In genomic region chr11:20872911-20873310, GRCm38 (mm10) we compare ENCODE assay signal across 12 mouse cellular contexts. TPM values are rescaled to one million over a fixed set of nuclear protein-coding genes. Genes with fewer than 3 reads are reported as not detected.
DNase-seq lines count a peak whose midpoint lies in the region; ATAC-seq lines count a peak whose summit lies in the region.
"Had no signal": no experiment of that assay in that cellular context is flagged by ENCODE, and none has a peak within 500 bp of the region (broad histone marks: within the 10 kb centered on the region; RNA-seq: fewer than 3 reads in every experiment).

No protein-coding gene starts in this region.

- H3K4me3 ChIP-seq in heart, embryonic 11.5 days (ENCODE audit: low read depth, low read length): no peak overlapping the region
- H3K4me3 ChIP-seq in forebrain, embryonic 10.5 days: no peak overlapping the region
- H3K4me3 ChIP-seq: liver, embryonic 13.5 days had no signal

- H3K27me3 ChIP-seq in heart, embryonic 11.5 days (ENCODE audit: control insufficient read depth, insufficient read depth, low read length): no peaks in the 10 kb centered on the region
- H3K27me3 ChIP-seq in forebrain, embryonic 10.5 days (ENCODE audit: poor library complexity, severe bottlenecking): no peaks in the 10 kb centered on the region

- WGBS in heart, embryonic 11.5 days (ENCODE audit: insufficient replicate concordance): 35% methylated on average over 7 of the region's 7 CpGs
- 92% methylated on average over 7 of the region's 7 CpGs for WGBS in forebrain, embryonic 10.5 days

- no peaks in the 10 kb centered on the region for H3K36me3 ChIP-seq in heart, embryonic 11.5 days (ENCODE audit: control insufficient read depth, insufficient read depth, low read length)
- H3K36me3 ChIP-seq in forebrain, embryonic 10.5 days (replicated peaks): no peaks in the 10 kb centered on the region
- H3K36me3 ChIP-seq: liver, embryonic 13.5 days had no signal

- no peaks in the 10 kb centered on the region for H3K9me3 ChIP-seq in heart, embryonic 11.5 days (replicated peaks; ENCODE audit: control insufficient read depth, low read length)
- no peaks in the 10 kb centered on the region for H3K9me3 ChIP-seq in forebrain, embryonic 10.5 days
- H3K9me3 ChIP-seq: liver, embryonic 13.5 days had no signal

- peaks cover 5% of the 10 kb centered on the region for H3K4me1 ChIP-seq in heart, embryonic 11.5 days (ENCODE audit: control insufficient read depth, insufficient read depth, low read length)
- no peaks in the 10 kb centered on the region for H3K4me1 ChIP-seq in forebrain, embryonic 10.5 days

- H3K4me2 ChIP-seq in heart, embryonic 11.5 days: no peak overlapping the region
- H3K4me2 ChIP-seq: liver, embryonic 13.5 days had no signal

- H3K27ac ChIP-seq in heart, embryonic 11.5 days (ENCODE audit: low read depth, low read length): no peak overlapping the region
- no peak overlapping the region for H3K27ac ChIP-seq in forebrain, embryonic 10.5 days
- H3K27ac ChIP-seq: hindbrain, postnatal 0 days; liver, embryonic 13.5 days had no signal

- DNase-seq in heart, adult 11 months: peak; percentile 98
- DNase-seq in adrenal gland, adult 8-10 months: peak; percentile 79
- DNase-seq in heart, adult 18-20 months: peak; percentile 74 to 81
- peak; percentile 48 to 62 for DNase-seq in heart, postnatal 36 days
- no peak for DNase-seq in thymus, postnatal 4 days
- DNase-seq in forebrain, embryonic 10.5 days (ENCODE audit: extremely low spot score, low spot score): no peak
- DNase-seq in thymus, postnatal 10 days (ENCODE audit: low spot score in 2 of 2): no peak
- DNase-seq: B cell, adult 2 months; kidney, postnatal 10 days; liver, embryonic 13.5 days had no signal

- no peak for ATAC-seq in heart, embryonic 11.5 days (replicated peaks; ENCODE audit: insufficient number of reproducible peaks, low FRiP score, low TSS enrichment)
- ATAC-seq: hindbrain, postnatal 0 days had no signal

- intact Hi-C loops in heart, postnatal 36 days (cut with DNase I): loop anchor here (5.0 kb wide), 1 partner anchor 41 kb away; the partner anchor contains the start of gene Lgalsl

- H3K9ac ChIP-seq in heart, embryonic 11.5 days (ENCODE audit: low read depth, low read length): no peak overlapping the region
- H3K9ac ChIP-seq: liver, embryonic 13.5 days had no signal

RNA-seq across cellular contexts. Expression of gene Lgalsl, which starts 42.1 kb away (rescaled TPM):
- polyA plus RNA-seq in heart, embryonic 11.5 days (2014; fragmentation: Nextera tagmentation; extraction: Ambion mirVana): 39.1 and 45.7 TPM in 2 replicates
- total RNA-seq in adrenal gland, adult 8-10 months (2022): 10 to 100 TPM; 27.3 to 32.7 (median 30.3) TPM
- 10 to 100 TPM; 31.4 to 33.2 TPM for total RNA-seq in heart, adult 18-20 months (2021)
- total RNA-seq in heart, postnatal 36 days (2021): 10 to 100 TPM; 31.1 to 38.4 TPM
- polyA plus RNA-seq in forebrain, embryonic 10.5 days (2016; fragmentation: Nextera tagmentation; extraction: Ambion mirVana): 26.5 and 27.2 TPM in 2 replicates

Comparison
In these comparisons a context has a peak if more than half of its experiments do, and no peak if none do; other contexts are left out.
1. DNase-seq: peak in heart, adult 11 months (single experiment), adrenal gland, adult 8-10 months (single experiment), heart, adult 18-20 months (2 of 2) and heart, postnatal 36 days (2 of 2); none in thymus, postnatal 4 days (single experiment), forebrain, embryonic 10.5 days (single experiment) and thymus, postnatal 10 days (0 of 2).